Mouse (Mus musculus) bone marrow, adult 2 months (tissue): ENCODE measurements around the gene Ell3.

Source experiments
- CTCF ChIP-seq: fragments of 200-500 bp; IDR thresholded peaks from 2 replicates; pipeline ENCODE4 v1.5.1; 2011; ENCODE audit warnings: low read length, control low read depth; ENCODE audit not compliant: control insufficient read depth, insufficient read depth
- POLR2A ChIP-seq: fragments of 200-500 bp; IDR thresholded peaks from 2 replicates; pipeline ENCODE4 v1.6.1; 2011; ENCODE audit warnings: low read depth, mild to moderate bottlenecking, control low read depth, low read length, borderline replicate concordance; ENCODE audit not compliant: control insufficient read depth

DNA sequence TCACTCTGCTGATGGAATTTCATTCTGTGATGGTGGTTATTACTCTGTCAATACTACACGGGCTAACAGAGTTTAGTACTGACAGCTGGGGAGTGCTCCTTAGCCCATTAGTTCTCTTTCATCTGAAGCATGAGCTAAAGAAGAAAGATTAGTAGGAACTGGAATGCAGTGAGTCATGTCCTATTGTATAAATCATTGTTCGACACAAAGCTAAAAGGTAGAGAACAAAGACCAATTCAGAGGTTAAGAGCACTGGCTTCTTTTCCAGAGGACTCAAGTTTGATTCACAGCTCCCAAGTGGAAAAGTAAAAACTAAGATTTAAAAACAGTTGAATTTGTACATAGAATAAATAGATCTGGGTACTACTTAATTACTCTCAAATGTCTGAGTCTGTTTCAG is 16.0 kb upstream of the Ell3 start:
- TF ChIP-seq CTCF (no peak), POLR2A (no peak)
